Mouse (Mus musculus) regulatory T cell (primary cell): ENCODE results near the gene 1700037C18Rik.
"Not testable (repeated sequence)": the region's sequence is repeated elsewhere in the genome, so short reads cannot be mapped to it uniquely, and the experiment has no call there.

Experiments
- in situ Hi-C: fragments of 300-600 bp; cut with MboI, MseI; formaldehyde crosslinking; loops from one replicate; pipeline ENCODE4 v1.15.1; 2025; ENCODE audit warnings: high pct_unique_total_duplicates

The 1700037C18Rik gene

DNA sequence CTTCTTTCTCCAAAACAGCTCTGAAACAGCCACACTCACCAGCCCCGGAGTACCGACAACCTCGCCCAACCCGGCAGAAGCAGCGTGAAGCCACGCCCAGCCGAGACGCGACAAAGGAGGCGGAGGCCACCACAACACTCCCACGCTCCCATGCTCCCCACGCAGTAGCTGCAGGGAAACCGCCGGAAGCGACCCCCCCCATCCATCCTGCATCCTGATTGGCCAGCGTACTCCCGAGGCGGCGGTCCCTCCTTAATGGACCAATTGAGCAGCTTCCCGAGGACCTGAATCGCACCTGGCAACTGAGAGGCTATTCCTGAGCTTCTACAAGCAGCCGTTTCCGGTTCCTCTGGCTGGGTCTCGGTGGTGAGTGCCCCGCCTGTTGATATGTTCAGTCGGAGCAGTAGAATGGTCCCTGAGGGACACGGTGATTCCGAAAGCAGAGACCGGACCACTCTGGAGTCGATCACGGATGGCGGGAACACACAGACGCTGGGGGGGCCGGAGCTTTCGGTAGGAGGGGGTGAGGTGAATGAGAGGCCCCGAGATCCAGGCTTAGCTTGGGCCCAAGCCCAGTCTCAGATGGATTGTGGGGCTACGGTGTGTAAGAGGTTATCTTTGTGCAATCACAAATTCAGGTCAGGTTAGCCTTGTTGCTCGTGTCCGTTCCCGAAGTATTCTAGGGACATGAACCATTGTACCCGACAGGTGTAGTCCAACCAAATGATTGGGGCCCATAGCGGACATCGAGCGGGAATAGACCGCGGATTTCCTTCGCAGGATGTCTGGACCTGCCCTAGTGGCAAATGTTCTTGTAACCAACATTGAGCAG, 36.1 kb downstream of the 1700037C18Rik start, which contains the start of gene Naa60:
Gene Naa60 (plus strand): TSS at position 160 of the 832 bp plus-strand sequence.
- in situ Hi-C loops, result no loop called here

DNA sequence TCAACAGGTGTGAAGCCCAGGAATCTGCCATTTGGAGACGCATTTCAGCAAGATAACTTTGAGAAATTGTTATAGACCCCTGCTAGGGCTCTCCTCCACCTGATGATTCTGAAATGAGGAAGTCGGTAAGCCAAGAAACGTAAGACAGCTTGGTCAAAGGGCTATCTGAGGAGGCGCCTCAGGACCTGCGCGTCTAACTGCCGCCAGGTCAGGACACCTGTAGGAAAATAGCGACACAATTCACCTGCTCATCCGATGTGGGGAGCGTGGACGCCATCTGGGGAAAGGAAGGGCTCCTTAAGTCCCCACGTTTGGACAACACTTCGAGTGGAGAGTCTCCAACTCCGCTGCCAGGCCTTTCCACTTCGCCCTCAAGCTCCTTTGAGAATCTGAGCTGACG, 36.7 kb downstream of the 1700037C18Rik start:
- in situ Hi-C loops, result no loop called here

DNA sequence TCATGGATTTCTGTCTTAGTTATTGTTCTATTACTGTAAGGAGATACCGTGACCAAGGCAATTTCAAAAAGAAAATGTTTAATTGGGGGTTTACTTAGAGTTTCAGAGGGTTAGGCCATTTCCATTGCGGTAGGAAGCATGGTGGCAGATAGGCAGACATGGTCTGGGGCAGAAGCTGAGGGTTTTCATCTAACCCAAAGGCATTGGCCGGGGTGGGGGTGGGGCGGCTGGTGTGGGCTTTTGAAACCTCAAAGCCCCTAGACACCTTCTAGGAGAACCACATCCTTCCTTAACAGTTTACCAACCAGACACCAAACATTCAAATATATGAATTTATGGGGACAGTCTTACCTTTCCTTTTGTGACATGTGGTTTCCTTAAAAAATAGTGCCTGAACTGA, 49.2 kb downstream of the 1700037C18Rik start:
- in situ Hi-C loops, result no loop called here

DNA sequence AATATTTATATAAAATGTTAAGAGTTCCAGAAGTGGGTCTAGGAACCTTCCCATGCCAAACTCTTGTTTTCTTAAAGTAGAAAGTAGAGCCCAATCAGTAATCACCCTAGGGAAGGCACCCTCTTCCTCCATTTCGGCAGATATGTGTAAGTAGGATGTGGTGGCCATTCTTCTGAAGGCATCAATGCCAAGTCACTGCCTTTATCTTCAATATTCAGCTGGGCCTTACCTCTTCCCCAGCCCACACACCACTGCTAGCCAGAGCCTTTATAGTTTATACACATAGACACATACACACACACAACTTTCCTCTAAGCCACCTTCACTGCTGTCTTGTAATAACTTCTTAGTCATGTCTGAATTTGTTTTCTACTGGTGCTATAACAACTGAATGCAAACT, 52.7 kb downstream of the 1700037C18Rik start:
- in situ Hi-C loops, result no loop called here

DNA sequence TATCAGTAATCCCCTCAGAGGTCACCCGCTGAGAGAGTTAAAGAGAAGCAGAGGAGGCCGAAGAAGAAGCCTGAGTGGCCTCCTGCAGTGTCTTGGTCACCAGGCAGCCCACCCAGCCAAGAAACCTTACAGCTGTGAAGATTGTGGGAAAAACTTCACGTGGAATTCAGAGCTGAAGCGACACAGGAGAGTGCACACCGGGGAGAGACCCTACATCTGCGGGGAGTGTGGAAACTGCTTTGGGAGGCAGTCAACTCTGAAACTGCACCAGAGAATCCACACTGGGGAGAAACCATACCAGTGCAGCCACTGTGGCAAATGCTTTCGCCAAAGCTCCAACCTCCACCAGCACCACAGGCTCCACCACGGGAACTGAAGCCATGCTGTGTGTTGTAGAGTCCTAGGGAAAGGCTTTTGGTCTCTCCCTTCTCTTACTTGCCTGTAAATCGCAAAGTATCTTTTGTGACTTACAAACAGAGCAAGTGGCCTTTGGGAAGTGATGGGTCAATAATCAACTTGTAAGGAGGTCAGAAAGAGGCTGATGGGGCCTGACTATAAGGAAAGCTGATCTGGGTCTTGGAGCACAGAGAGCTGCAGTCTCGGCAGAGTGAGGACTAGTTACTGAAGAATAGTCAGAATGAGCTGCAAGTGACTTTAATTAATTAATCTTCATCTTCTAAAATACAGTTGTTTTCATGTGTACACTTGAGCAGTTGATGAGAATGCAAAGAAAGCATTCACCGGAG, 53.9 kb downstream of the 1700037C18Rik start:
- in situ Hi-C loops, result no loop called here

DNA sequence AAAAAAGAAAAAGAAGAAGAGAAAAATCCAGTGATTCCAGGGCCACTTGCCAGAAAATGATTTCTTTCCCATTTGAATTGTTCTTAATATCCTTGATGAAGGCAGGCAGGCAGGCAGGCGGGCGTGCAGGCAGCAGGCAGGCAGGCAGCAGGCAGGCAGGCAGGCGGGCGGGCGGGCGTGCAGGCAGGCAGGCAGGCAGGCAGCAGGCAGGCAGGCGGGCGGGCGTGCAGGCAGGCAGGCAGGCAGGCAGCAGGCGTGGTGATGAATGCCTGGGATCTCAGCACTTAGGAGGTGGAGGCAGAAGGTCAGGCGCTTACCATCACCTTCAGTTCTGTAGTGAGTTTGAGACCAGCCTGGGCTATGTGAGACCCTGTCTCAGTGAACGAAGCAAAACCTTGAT, 55.9 kb downstream of the 1700037C18Rik start:
- in situ Hi-C loops, result no loop called here

DNA sequence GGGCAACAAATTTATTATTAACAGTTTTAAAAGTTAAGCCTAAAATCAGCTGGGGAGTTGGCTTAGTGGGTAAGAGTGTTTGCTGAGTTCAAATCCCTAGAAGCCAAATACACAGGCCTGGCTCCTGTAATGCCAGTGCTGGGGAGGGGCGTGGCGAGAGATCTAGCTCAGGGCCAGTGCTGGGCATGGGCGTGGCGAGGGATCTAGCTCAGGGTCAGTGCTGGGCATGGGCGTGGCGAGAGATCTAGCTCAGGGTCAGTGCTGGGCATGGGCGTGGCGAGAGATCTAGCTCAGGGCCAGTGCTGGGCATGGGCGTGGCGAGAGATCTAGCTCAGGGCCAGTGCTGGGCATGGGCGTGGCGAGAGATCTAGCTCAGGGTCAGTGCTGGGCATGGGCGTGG, 57.2 kb downstream of the 1700037C18Rik start:
- in situ Hi-C loops, result not testable (repeated sequence)

DNA sequence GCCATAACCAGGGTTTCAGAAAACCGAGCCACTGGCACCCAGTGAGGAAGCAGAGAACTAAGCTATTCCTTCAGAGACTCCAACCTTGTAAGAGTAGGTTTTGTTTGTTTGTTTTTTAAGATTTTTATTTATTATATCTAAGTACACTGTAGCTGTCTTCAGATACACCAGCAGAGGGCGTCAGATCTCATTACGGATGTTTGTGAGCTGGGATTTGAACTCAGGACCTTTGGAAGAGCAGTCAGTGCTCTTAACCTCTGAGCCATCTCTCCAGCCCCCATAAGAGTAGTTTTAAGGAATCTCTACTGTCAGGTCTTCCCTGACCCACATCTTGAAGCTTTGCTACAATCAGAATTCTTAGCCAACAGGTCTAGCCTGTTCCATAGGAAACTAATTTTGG, 60.1 kb downstream of the 1700037C18Rik start:
- in situ Hi-C loops, result loop anchor here (5.0 kb wide), 1 partner anchor 106 kb away; the partner anchor contains the start of gene Zfp263

DNA sequence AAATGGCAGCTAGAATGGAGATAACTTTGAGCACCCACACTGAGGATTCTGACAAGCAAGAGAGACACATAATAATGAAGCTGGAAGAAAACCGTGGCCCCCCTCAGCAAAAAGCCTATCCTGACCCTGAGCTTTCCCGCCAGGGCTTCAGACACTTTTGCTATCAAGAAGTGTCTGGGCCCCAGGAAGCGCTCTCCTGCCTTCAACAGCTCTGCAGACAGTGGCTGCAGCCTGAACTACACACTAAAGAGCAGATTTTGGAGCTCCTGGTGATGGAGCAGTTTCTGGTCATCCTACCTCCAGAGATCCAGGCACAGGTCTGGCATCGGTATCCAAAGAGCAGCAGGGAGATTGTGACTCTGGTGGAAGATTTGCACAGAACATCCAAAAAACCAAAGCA, 60.6 kb downstream of the 1700037C18Rik start:
- in situ Hi-C loops, result loop anchor here (5.0 kb wide), 1 partner anchor 106 kb away; the partner anchor contains the start of gene Zfp263

DNA sequence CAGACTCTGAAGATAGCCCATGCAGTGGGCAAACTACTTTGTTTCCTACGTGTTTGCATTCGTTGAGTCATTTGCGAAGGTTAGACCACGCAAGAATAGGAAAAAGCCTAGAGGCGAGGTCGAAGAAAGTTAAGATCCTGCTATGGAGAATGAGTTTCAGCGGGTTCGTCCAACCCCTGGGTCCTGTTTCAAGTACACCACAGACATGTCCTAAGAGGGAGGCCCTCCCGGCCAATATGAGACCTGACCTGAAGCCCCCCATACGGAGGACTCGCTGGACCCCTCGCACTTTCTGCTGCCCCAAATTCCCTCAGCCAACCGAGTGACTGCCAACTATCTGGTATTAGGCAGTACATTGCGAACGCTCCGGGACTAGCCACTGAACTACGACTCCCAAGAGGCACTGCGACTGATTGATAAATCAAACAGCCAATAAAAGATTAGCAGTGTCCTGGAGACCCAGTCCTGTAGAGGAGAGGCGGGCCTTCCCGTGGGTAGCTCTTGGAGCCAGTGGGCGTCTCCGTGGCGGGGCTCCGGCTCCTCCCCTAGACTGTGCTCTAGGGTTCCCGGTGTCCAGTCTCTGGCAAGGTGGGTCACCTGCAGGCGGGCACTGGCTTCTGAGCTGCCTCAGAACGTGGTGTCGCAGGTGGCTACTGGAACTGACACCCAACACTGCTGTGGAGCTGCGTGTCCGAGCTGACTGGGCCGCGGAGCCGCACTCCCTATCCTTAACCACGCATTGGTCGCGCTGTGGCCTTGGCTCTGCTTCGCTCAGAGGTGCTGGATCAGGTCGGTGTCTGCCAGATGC, 61.6 kb downstream of the 1700037C18Rik start, which contains the start of gene Zfp174:
Gene Zfp174 (plus strand): TSS at position 558 of the 808 bp plus-strand sequence.
- in situ Hi-C loops, result loop anchor here (5.0 kb wide), 1 partner anchor 105 kb away; the partner anchor contains the start of gene Zfp263
